Mouse (Mus musculus): ENCODE data around the gene Cx3cr1.

GRCm38 (mm10) chr9:119970763-119971656 is 98.7 kb downstream of the Cx3cr1 start:
- no peak for TF ChIP-seq CTCF (IDR thresholded peaks at IDR 0.05; ENCODE audit: low read depth, low read length)
- TF ChIP-seq POLR2A (IDR thresholded peaks at IDR 0.05; ENCODE audit: borderline replicate concordance, low read depth, low read length), result no peak

All from bone marrow macrophage, adult 2 months (primary cell).